Mouse (Mus musculus) retina, embryonic 14.5 days (tissue): Measurements from ENCODE around the gene Ribc2.

Experiments
- DNase-seq: peaks from one replicate; pipeline ENCODE4 v3.0.0-alpha.2; 2015; ENCODE audit warnings: low spot score

Gene Ribc2

GRCm38 (mm10) chr15:85179528-85180180 is 47.8 kb downstream of the Ribc2 start:
- no peak for DNase-seq

GRCm38 (mm10) chr15:85180368-85180767 is 48.5 kb downstream of the Ribc2 start:
- DNase-seq = no peak

GRCm38 (mm10) chr15:85182063-85182462 is 50.2 kb downstream of the Ribc2 start:
- DNase-seq = no peak

- no peak for DNase-seq
Measured at GRCm38 (mm10) chr15:85186916-85187315, 55.0 kb downstream of the Ribc2 start.

- no peak for DNase-seq
Measured at GRCm38 (mm10) chr15:85188167-85188778, 56.4 kb downstream of the Ribc2 start.
